Mouse (Mus musculus): ENCODE results near the gene Enpp1.

GRCm38 (mm10) chr10:24674261-24674660, 37.7 kb downstream of the Enpp1 start:
- TF ChIP-seq POLR2A (IDR thresholded peaks at IDR 0.05; ENCODE audit: low read depth, low read length) (no peak), CTCF (IDR thresholded peaks at IDR 0.05; ENCODE audit: borderline replicate concordance, insufficient read depth, low read length) (no peak)

All from embryonic fibroblast, embryonic 13.5 days (primary cell).